Mouse (Mus musculus) embryonic facial prominence, embryonic 14.5 days (tissue): ENCODE measurements around the gene Gm19935. TPM values are rescaled to one million over a fixed set of nuclear protein-coding genes. Genes with fewer than 3 reads are reported as not detected.
A peak's percentile ranks its signal among the peaks of the same experiment; 100 is the strongest.

Experiments used
- ATAC-seq: fragments of 200-750 bp; cut with Nextera tagmentation; 2 replicates; pipeline ENCODE4 v1.8.0; 2017; ENCODE audit warnings: low read depth, moderate number of reproducible peaks, moderate TSS enrichment
- DNase-seq: peaks from one replicate; pipeline ENCODE4 v3.0.0-alpha.2; 2015; ENCODE audit warnings: low spot score
- H3K27ac ChIP-seq: fragments of 300-500 bp; sonication (generic); replicated peaks from 2 replicates; pipeline ENCODE4 v1.5.1; 2014; ENCODE audit warnings: low read depth, mild to moderate bottlenecking, low read length, moderate library complexity
- H3K27me3 ChIP-seq: fragments of 300-500 bp; sonication (generic); replicated peaks from 2 replicates; pipeline ENCODE4 v1.6.1; 2014; ENCODE audit warnings: low read length; ENCODE audit not compliant: control insufficient read depth, insufficient read depth
- H3K36me3 ChIP-seq: fragments of 300-500 bp; sonication (generic); 2 replicates; pipeline ENCODE4 v1.6.1; 2014; ENCODE audit warnings: low read length, mixed read lengths; ENCODE audit not compliant: control insufficient read depth, insufficient read depth
- H3K4me1 ChIP-seq: fragments of 300-500 bp; sonication (generic); 2 replicates; pipeline ENCODE4 v1.6.1; 2014; ENCODE audit warnings: antibody characterized with exemption, low read length; ENCODE audit not compliant: control insufficient read depth, insufficient read depth
- H3K4me2 ChIP-seq: fragments of 300-500 bp; sonication (generic); 2 replicates; pipeline ENCODE4 v1.6.1; 2014; ENCODE audit warnings: low read depth, mild to moderate bottlenecking, low read length, moderate library complexity, mixed read lengths
- H3K4me3 ChIP-seq: fragments of 300-500 bp; sonication (generic); 2 replicates; pipeline ENCODE4 v1.5.1; 2014; ENCODE audit warnings: low read depth, mild to moderate bottlenecking, low read length
- H3K9ac ChIP-seq: fragments of 300-500 bp; sonication (generic); 2 replicates; pipeline ENCODE4 v1.6.1; 2014; ENCODE audit warnings: low read depth, mild to moderate bottlenecking, low read length, moderate library complexity, mixed read lengths
- H3K9me3 ChIP-seq: fragments of 300-500 bp; sonication (generic); 2 replicates; pipeline ENCODE4 v1.6.1; 2016; ENCODE audit warnings: low read length; ENCODE audit not compliant: control insufficient read depth
- WGBS: fragments of 180-500 bp; shearing (Covaris S2); extraction: QIAGEN DNeasy Blood & Tissue Kit; methylation state at CpG from one replicate; pipeline ENCODE4 v1.1.7; 2014; 5-methylcytosine and 5-hydroxymethylcytosine counted together
- microRNA-seq: library from miRNA; unstranded; fragments of <30 nt; microRNA quantifications from one replicate; pipeline ENCODE4, GENCODE M21; 2016; ENCODE audit warnings: borderline number of aligned reads
- polyA plus RNA-seq: library from polyadenylated mRNA; unstranded; fragments of >200 nt; fragmentation: Nextera tagmentation; extraction: Ambion mirVana; gene quantifications from 2 replicates; pipeline ENCODE4 v1.2.1, GENCODE M21; 2014

The Gm19935 gene
- polyA plus RNA-seq, 1 experiment from 2014 or later: 1.8 TPM

- ATAC-seq (peak; percentile 74; the same call in 1 of the 2 replicates), DNase-seq (peak; percentile 71)
- Histone ChIP-seq H3K9ac (no peak overlapping the region), H3K27me3 (no peaks in the 10 kb centered on the region), H3K9me3 (no peaks in the 10 kb centered on the region), H3K36me3 (no peaks in the 10 kb centered on the region), H3K27ac (no peak overlapping the region), H3K4me2 (peak overlapping the region; percentile 43), H3K4me1 (peaks cover 7% of the 10 kb centered on the region; the same call in 1 of the 2 replicates), H3K4me3 (peak overlapping the region; percentile 22)
- 3% methylated on average over 12 of the region's 12 CpGs for WGBS
These were observed 22.0 kb downstream of the Gm19935 start for GRCm38 (mm10) chr8:90794990-90795861.

DNA sequence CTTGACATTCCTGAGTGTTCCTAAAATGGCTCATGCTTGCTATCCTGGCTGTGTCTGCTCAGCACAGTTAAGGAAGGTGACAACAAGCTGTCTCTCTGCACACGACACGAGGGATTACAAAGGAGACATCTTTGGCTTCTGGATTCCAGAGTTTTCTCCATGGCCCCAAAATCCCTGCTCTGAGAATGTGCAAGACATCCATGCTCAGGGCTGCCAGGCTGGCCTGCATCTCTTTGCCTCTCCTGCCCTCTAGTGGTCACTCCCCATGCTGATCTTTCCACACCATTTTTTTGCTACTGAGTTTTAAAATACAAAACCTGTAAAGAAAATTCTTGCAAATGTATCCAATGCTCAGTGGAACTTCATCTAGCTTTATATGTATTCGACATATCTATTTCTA is 23.5 kb downstream of the Gm19935 start:
- H3K9me3 ChIP-seq: no peaks in the 10 kb centered on the region
- ATAC-seq: peak; percentile 56; the same call in 1 of the 2 replicates
- no peak overlapping the region for H3K4me2 ChIP-seq
- H3K27ac ChIP-seq: no peak overlapping the region
- H3K4me1 ChIP-seq: peaks cover 7% of the 10 kb centered on the region; the same call in 1 of the 2 replicates
- no peak overlapping the region for H3K9ac ChIP-seq
- DNase-seq: peak; percentile 81
- H3K4me3 ChIP-seq: no peak overlapping the region
- H3K36me3 ChIP-seq: no peaks in the 10 kb centered on the region
- 2% methylated on average over 3 of the region's 3 CpGs for WGBS
- H3K27me3 ChIP-seq: no peaks in the 10 kb centered on the region

GRCm38 (mm10) chr8:90791616-90792015 is 25.6 kb downstream of the Gm19935 start:
- Histone ChIP-seq H3K27ac (no peak overlapping the region), H3K9ac (no peak overlapping the region), H3K4me2 (no peak overlapping the region), H3K4me3 (no peak overlapping the region), H3K27me3 (no peaks in the 10 kb centered on the region), H3K36me3 (no peaks in the 10 kb centered on the region), H3K9me3 (no peaks in the 10 kb centered on the region), H3K4me1 (peaks cover 7% of the 10 kb centered on the region; the same call in 1 of the 2 replicates)
- no peak for ATAC-seq
- 100% methylated on average over 1 of the region's 1 CpGs for WGBS
- DNase-seq: no peak

- Histone ChIP-seq H3K4me3 (no peak overlapping the region), H3K9ac (no peak overlapping the region), H3K27me3 (no peaks in the 10 kb centered on the region), H3K36me3 (no peaks in the 10 kb centered on the region), H3K9me3 (no peaks in the 10 kb centered on the region), H3K27ac (no peak overlapping the region), H3K4me2 (no peak overlapping the region), H3K4me1 (no peaks in the 10 kb centered on the region)
- peak; percentile 62 for DNase-seq
- WGBS: 67% methylated on average over 5 of the region's 5 CpGs
- ATAC-seq: peak; percentile 44; the same call in 1 of the 2 replicates
These were observed 47.4 kb downstream of the Gm19935 start for GRCm38 (mm10) chr8:90769791-90770190.

Small RNAs within 50 kb of the gene (microRNA-seq; reads per million reads assigned to microRNA genes)
- not detected for gene Gm44382

Other genes with a start within 250 kb of the Gm19935 start
- 114 and 123 TPM in 2 replicates for gene Chd9, start 11.0 kb upstream of the Gm19935 start, polyA plus RNA-seq